Mouse (Mus musculus): Measurements from ENCODE around the gene Bsg.
"Not testable (repeated sequence)": the region's sequence is repeated elsewhere in the genome, so short reads cannot be mapped to it uniquely, and the experiment has no call there.

Gene Bsg

DNA sequence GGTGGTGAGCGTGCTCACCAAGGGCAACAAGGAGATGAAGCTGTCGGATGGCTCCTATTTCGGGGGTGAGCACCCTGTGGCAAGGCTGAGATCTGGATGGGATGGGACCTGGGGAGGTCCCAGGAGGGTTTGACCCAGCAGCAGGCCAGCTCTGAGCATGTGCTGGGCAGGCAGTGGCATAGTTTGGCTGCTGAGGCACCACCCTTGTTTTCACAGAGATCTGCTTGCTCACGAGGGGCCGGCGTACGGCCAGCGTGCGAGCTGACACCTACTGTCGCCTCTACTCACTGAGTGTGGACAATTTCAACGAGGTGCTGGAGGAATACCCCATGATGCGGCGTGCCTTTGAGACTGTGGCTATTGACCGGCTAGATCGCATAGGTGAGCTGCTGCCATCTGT, 29.6 kb downstream of the Bsg start:
- no peak for DNase-seq (ENCODE audit: low read depth, low spot score)

DNA sequence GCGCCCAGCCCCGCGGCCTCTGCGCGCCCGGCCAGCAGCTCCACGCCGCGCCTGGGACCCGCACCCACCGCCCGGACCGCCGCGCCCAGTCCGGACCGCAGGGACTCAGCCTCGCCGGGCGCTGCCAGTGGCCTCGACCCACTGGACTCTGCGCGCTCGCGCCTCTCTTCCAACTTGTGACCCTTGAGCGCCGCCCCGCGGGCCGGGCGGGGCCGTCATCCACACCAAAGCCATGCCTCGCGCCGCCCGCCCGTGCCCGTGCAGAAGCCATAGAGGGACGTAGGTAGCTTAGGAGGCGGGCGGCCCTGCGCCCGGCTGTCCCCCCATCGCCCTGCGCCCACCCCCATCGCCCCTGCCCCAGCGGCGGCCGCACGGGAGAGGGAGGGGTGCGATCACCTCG, 31.1 kb downstream of the Bsg start:
- DNase-seq (ENCODE audit: low read depth, low spot score): no peak

DNA sequence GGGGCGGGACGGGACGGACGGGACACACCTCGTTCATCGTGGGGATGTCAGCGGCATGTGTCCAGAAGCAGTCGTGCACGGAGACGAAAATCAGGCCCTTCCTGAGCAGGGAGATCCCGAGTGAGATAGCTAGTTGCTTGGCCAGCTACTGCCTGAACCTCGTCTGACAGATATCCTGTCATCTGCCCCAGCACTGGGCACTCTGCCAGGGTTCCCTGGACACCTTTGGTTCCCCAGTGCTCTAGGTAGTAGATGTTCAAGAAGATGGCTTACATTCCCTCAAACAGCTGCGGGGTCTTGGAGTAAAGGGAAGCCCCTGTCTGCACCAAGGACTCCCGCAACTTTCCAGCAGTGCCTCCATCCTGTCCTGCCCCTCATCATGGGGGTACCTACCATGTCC, 32.4 kb downstream of the Bsg start:
- DNase-seq (ENCODE audit: low read depth, low spot score): no peak

DNA sequence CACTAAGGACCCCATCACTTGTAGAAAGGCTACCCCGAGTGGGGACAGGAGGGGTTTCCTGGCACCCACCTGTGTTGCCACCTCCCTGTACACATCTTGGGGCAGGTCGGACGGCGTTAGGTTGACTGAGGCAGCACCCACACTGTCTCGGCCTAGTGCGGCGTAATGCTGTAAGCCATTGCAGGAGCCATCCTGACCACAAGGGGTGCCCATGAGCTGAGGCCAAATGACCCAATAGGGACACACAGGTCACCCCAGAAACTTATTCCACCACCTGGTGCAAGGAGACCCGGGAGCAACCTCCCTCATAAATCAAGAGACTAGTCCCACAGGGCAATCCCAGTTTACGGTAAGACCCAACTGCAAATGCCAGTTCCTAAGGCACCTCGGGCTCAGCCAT, 34.0 kb downstream of the Bsg start:
- no peak for DNase-seq (ENCODE audit: low read depth, low spot score)

DNA sequence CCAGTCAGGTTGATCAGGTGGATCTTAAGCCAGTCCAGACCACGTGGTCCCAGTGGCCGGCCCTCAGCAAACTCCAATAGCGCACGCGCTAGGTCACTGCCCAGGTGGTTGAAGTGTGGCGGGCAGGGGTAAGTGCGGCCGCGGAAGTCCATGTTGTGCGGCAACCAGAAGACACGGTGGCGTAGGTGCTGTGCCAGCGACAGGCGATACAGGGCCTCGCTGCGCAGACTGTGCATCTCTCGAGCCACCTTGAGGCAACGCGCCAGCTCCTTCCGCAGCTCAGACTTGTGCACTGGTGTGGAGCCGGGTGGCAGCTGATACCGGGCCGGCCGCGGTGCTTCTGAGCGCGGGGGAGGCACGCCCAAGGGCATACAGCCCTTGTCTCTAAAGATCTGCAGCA, 34.9 kb downstream of the Bsg start:
- DNase-seq (ENCODE audit: low read depth, low spot score): no peak

DNA sequence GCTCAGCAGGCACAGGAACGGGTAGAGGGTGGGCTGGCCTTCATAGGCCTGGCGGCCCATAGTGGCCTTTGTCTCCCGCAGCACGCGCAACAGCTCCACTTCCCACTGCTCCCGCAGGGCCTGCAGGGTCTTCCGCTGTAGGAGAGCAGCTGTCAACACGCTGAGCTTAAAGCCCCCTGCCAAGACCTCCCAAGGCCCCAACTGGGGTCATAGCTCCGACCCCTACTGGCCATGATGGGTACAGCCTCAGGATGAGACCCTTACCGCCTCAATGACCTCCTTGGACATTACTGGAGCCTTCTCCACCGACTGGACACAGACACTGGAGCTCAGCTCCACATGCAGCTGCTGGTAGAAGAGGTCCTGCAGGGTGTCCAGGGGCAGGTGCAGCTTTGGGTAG, 36.6 kb downstream of the Bsg start:
- no peak for DNase-seq (ENCODE audit: low read depth, low spot score)

DNA sequence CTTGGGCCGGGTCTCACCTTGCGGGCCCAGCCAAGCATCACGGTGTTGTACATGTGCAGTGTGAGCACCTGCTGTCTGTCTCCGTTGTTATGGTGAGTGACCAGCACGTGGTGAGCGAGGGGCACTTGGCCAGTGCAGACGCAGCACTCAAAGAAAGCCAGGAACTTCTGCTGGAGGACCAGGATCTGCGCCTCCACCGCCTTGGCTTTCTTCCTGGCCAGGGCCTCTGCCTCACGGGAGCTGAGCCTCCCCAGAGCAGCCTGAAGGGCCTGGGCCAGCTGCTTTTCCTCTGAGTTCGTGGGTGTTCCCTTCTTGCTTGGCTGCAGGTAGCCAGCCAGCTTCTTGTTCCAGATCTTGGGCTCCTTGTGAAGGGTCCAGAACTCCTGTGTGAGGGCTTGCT, 38.9 kb downstream of the Bsg start:
- DNase-seq (ENCODE audit: low read depth, low spot score): no peak

DNA sequence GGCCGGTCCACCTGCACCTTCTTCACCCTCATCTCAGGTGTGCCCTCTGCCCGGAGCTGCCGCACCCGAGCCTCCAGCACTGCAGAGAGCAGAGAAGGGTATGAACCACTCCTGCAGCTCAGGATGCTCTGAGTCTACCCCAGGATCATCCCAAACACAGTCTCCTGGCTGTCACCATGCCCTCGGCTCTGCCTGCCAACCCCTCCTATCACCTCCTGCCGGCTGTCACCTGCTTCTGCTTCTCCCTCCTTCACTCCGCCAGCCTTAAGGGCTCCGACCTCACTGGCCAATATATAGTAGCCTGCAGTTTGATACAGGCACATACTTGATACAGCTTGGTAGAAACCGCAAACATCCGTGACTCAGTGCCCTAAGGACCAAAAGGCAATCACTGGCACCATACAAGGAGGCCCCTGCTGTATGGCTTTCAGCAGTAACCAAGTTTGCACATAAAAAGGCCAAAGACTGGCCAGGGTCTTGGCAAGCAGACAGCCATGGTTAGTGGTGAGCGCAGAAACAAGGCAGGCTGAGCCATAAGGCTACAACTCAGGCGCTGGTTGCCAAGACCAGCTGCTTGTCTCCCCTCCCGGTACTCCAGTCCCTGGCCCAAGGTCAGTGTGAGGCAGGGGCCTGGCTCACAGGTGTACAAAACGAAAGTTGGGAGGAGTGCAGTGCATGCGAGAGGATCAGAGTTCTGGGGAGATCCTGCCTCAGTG, 39.5 kb downstream of the Bsg start:
- no peak for DNase-seq (ENCODE audit: low read depth, low spot score)

DNA sequence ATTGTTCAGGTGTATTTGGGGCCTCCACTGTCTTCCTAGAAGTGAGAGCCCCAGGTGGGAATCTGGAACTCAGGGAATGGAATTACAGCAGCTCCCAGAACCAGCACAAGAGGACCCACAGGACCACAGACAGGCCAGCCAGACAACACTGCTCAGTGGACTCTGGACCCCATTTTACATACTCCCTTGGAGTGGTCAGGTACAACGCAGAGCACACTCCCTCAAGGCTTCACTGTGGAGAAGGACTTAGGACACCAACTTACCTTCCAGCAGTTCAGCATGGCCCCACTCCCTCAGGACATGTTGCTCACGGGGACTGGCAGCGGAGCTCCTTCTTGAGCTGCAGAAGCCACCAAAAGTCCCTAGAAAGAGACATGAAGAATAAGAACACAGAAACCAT, 41.1 kb downstream of the Bsg start:
- DNase-seq (ENCODE audit: low read depth, low spot score): no peak

DNA sequence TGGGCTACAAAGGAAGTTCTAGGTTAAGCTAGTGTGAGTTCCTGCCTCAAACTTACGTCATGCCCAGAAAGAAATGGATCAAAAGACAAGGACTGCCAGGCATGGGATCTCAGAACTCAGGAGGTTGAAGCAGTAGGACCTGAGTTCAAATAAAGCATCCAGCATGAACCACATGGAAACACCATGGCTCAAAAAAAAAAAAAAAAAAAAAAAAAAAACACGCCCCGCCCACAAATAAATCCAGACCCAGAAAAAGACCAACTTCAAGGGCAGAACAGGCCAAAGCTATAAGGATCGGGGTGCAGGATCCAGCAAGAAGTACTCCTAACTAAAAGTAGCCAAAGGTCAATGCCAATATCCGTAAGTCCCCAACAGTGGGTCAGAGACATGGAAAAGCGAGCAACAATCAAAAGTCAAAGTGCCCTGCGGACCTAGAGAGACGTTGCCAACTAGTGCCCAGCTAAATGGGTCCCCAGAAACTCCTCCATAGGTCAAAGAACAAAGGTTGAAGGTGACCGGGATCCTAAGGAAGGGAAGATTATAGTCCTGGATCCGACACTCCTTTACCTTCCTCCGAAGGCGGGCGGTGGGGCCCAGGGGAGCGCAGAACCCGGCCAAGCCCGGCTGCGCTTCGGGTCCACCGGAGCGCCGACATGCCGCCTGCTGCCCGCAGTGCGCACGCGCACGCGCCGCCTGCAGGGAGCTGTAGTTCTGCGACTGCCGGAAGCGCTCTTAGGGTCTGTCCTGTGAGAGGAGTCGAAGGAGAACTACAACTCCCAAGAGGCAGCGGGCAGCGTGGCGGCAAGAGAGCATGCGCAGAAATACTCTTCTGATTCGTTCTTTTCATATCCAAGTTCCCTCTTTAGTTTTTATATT, 41.8 kb downstream of the Bsg start, which contains the start of gene Polrmt:
Polrmt (minus strand) TSS at position 684 of the 876 bp plus-strand sequence.
- DNase-seq (ENCODE audit: low read depth, low spot score): peak; percentile 92

DNA sequence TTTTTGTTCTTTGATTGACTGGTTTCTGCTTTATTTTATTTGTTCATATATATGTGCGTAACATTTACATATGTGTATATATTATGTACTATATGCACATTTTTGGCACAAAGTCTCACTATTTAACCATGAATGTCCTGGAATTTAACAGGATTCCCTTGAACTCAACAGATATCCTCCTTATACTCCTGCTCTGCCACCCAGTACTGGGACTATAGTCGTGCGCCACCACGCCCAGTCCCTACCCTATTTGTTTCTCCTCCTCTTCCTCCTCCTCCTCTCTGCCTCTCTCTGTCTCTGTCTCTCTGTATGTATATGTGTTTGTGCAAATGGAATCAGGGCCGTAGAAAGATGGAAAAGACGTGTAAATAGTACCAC, 42.5 kb downstream of the Bsg start:
- no peak for DNase-seq (ENCODE audit: low read depth, low spot score)

DNA sequence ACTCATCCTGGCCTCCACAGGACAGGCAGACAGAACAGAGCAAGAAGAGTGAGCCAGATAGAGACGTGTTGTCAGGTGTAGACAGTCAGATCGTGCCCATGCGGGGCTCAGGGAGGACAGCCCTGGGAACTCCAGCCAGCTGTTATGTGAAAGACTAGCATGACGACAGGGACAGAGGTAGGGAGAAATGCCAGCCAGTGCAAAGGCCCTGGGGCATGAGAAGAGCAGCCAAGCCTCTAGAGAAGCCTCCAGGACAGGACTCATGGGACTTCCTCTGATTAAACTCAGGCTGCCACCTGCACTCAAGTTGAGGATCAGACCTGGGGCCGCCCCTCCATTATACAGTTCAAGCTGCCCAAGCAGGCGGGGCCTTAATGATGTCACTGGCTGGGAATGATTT, 44.2 kb downstream of the Bsg start:
- no peak for DNase-seq (ENCODE audit: low read depth, low spot score)

DNA sequence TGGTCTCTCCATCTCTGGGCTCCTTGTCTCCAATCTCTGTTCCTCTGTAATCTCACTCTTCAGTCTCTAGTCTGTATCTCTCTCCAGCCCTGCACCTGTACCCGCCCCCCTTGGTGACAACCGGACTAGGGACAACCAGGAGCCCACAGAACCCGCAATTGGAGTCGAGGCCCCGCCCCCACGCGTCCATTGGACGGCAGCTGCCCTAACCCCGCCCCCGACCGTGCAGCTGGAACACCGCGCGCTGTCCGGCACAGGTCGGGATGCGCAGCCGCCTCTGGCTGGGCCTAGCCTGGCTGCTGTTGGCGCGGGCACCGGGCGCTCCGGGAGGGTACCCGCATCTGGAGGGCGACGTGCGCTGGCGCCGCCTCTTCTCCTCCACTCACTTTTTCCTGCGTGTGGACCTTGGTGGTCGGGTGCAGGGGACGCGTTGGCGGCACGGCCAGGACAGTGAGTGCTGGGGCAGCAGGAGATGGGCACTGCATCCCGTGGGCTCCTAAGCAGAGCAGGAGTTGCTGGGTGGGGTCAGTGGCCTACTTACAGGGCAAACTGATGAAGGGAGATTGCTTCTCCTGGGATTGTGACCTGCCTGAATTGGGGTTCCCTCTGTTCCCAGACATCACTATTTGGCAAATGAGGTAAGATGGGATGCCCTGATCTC, 50.7 kb downstream of the Bsg start, which contains the start of gene Fgf22:
Fgf22 (plus strand) TSS at position 221 of the 661 bp plus-strand sequence.
- peak; percentile 39 for DNase-seq (ENCODE audit: low read depth, low spot score)

DNA sequence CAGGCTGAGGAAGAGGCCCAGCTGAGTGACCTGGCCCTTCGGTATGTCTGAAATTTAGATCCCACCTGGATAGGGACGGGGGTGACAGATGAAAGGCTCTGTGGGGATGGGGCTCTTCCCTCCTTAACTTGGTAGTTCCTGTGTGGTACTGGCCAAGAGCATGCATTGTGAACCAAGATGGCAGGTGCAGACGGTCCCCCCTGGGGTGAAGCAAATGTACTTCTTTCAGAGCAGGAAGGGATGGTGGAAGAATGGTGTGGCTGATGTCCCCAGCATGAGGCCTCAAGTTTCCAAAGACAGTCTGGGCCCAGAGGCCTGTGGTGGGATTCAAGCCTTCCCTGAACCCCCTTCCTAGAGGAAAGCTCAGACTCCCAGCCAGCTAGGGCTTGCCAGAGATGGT, 51.6 kb downstream of the Bsg start:
- DNase-seq (ENCODE audit: low read depth, low spot score): no peak

DNA sequence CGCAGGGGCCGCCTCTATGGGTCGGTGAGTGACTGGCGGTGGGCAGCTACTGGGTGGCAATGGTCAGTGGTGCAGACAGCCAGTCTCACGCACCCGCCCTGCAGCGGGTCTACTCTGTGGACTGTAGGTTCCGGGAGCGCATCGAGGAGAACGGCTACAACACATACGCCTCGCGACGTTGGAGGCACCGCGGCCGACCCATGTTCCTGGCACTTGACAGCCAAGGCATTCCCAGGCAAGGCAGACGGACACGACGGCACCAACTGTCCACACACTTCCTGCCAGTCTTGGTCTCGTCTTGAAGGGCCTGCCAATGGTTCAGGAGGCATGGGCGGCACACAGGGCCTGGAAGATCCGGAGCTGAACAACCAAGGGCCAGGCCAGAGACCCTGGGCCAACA, 52.4 kb downstream of the Bsg start:
- DNase-seq (ENCODE audit: low read depth, low spot score): no peak

DNA sequence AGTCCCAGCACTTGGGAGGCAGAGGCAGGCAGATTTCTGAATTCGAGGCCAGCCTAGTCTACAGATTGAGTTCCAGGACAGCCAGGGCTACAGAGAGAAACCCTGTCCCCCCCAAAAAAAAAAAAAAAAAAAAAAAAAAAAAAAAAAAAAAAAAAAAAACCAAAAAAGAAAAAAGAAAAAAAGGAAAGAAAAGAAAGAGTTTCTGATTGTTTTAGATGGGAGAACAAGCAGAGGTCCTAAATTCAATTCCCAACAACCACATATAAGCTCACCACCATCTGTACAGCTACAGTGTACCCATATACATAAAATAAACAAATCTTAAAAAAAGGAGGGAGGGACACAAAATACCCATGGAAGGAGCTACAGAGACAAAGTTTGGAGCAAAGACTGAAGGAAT, 55.4 kb downstream of the Bsg start:
- DNase-seq (ENCODE audit: low read depth, low spot score): not testable (repeated sequence)

DNA sequence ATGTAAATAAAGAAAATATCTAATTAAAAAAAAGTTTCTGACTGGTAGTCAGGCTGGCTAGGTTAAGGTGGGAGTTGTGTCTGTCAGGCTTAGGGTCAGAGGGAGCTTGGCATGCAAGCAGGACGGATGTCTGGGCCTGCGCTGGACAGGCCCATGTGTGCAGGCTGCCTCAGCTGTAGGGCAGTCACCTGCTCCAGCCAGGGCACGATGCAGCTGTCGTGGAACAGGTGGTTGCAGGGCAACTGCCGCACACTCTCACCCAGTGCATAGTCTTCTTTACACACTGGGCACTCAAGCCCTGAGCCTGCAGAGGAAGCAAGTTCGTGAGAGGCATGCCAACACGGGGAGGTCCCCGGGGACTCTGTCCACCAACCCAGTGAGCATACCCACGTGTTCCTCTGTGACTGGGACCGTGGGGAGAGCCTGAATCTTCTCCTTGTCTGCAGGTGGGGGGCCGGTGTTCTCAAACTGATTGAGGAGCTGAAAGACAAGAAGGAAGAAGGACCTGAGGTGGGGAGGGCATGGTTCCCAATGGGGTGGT, 56.4 kb downstream of the Bsg start:
- DNase-seq (ENCODE audit: low read depth, low spot score): no peak

All from retina, adult 2 months (tissue).